Mouse (Mus musculus) forebrain, embryonic 13.5 days (tissue): ENCODE measurements around the gene Camsap1. TPM values are rescaled to one million over a fixed set of nuclear protein-coding genes. Genes with fewer than 3 reads are reported as not detected.

ENCODE experiments used
- ATAC-seq: fragments of 200-750 bp; cut with Nextera tagmentation; 2 replicates; pipeline ENCODE4 v1.8.0; 2017
- H3K27ac ChIP-seq: fragments of 300-500 bp; sonication (generic); 2 replicates; pipeline ENCODE4 v1.5.1; 2015; ENCODE audit warnings: inconsistent platforms, mild to moderate bottlenecking, moderate library complexity
- H3K27me3 ChIP-seq: fragments of 300-500 bp; sonication (generic); 2 replicates; pipeline ENCODE4 v1.6.1; 2015; ENCODE audit warnings: mild to moderate bottlenecking, inconsistent platforms
- H3K36me3 ChIP-seq: fragments of 300-500 bp; sonication (generic); 2 replicates; pipeline ENCODE4 v1.6.1; 2015; ENCODE audit warnings: mild to moderate bottlenecking, inconsistent platforms; ENCODE audit not compliant: poor library complexity, severe bottlenecking
- H3K4me1 ChIP-seq: fragments of 300-500 bp; sonication (generic); 2 replicates; pipeline ENCODE4 v1.6.1; 2015; ENCODE audit warnings: inconsistent platforms
- H3K4me2 ChIP-seq: fragments of 300-500 bp; sonication (generic); 2 replicates; pipeline ENCODE4 v1.6.1; 2015; ENCODE audit warnings: inconsistent platforms, mild to moderate bottlenecking, moderate library complexity
- H3K4me3 ChIP-seq: fragments of 300-500 bp; sonication (generic); 2 replicates; pipeline ENCODE4 v1.5.1; 2015; ENCODE audit warnings: mild to moderate bottlenecking, inconsistent platforms
- H3K9ac ChIP-seq: fragments of 300-500 bp; sonication (generic); 2 replicates; pipeline ENCODE4 v1.6.1; 2015; ENCODE audit warnings: mild to moderate bottlenecking, inconsistent platforms
- H3K9me3 ChIP-seq: fragments of 300-500 bp; sonication (generic); replicated peaks from 2 replicates; pipeline ENCODE4 v1.6.1; 2016; ENCODE audit warnings: inconsistent platforms
- WGBS: fragments of 180-500 bp; shearing (Covaris S2); methylation state at CpG from one replicate; pipeline ENCODE4 v1.1.7; 2015; 5-methylcytosine and 5-hydroxymethylcytosine counted together
- polyA plus RNA-seq: library from polyadenylated mRNA; unstranded; fragments of >200 nt; fragmentation: Nextera tagmentation; extraction: Ambion mirVana; gene quantifications from 2 replicates; pipeline ENCODE4 v1.2.1, GENCODE M21; 2015

The Camsap1 gene
- polyA plus RNA-seq, 1 experiment from 2014 or later: 30.7 TPM

DNA sequence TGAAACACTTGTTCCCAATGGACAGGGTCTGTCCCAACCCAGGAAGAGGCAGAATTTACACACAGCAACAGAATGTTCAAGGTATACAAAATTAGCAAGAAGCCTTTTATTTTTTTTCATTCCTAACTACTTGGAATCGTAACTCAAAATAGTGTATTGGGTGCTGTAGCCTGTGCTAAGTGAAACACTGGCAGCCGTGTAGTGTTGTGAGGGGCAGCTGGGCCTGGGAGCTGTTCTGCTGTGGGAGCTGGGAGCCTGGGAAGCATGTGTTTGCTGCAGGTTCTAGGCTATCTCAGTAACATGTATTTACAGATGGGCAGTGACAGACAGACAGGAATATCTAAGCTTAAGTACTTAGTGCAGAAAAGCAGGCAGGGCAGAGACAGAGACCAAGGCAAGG is 64.7 kb downstream of the Camsap1 start:
- H3K27me3 ChIP-seq: no peaks in the 10 kb centered on the region
- ATAC-seq: no peak
- no peak overlapping the region for H3K27ac ChIP-seq
- H3K9ac ChIP-seq: no peak overlapping the region
- no peak overlapping the region for H3K4me3 ChIP-seq
- peaks cover 10% of the 10 kb centered on the region; the same call in 1 of the 2 replicates for H3K4me1 ChIP-seq
- no peaks in the 10 kb centered on the region for H3K9me3 ChIP-seq
- H3K36me3 ChIP-seq: peaks cover 20% of the 10 kb centered on the region
- WGBS: 88% methylated on average over 2 of the region's 2 CpGs
- no peak overlapping the region for H3K4me2 ChIP-seq

DNA sequence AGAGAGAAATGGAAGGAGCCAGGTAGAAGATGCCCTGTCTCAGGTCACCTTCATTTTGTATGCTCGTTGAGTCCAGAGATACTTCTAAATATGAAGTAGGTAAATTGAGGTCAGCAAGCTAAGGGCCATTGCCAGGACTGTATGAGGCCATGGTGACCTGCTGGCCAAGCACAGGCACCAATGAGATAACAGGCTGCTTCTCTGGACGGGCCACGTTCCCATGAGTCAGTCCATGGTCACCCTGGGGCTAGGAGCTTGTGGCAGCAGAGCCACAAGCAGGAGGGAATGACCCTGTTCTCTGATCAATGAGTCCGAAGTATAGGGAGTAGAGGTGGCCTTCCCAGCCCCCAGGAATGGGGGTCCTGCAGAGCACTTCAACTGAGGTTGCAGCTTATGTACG is 68.3 kb downstream of the Camsap1 start:
- Histone ChIP-seq H3K27ac (no peak overlapping the region), H3K27me3 (no peaks in the 10 kb centered on the region), H3K9me3 (no peaks in the 10 kb centered on the region), H3K4me3 (no peak overlapping the region), H3K4me1 (peaks cover 3% of the 10 kb centered on the region; the same call in 1 of the 2 replicates), H3K36me3 (peaks cover 3% of the 10 kb centered on the region; the same call in 1 of the 2 replicates), H3K9ac (no peak overlapping the region), H3K4me2 (no peak overlapping the region)
- no peak for ATAC-seq
- WGBS: 88% methylated on average over 5 of the region's 5 CpGs

DNA sequence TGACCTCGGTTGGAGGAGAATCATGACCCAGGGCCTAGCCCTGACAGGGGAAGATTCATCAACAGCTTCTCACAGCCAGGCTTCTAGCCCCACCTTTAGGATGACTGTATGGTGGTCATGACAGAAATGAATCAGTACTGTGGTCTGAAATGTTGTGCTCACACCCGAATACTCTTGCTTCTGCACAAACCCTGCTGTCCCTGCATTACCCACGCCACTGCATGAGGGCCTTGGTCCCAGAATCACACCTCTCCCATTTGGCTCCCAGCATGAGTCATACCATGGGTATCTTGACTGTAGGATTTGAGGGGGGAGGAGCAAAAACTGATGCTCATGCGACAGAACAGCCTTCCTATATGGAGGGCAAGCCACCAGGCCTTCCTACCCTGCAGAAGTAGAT is 68.9 kb downstream of the Camsap1 start:
- ATAC-seq: no peak
- no peak overlapping the region for H3K4me2 ChIP-seq
- no peak overlapping the region for H3K4me3 ChIP-seq
- no peaks in the 10 kb centered on the region for H3K9me3 ChIP-seq
- no peaks in the 10 kb centered on the region for H3K4me1 ChIP-seq
- H3K9ac ChIP-seq: no peak overlapping the region
- H3K36me3 ChIP-seq: peaks cover 3% of the 10 kb centered on the region; the same call in 1 of the 2 replicates
- no peak overlapping the region for H3K27ac ChIP-seq
- no peaks in the 10 kb centered on the region for H3K27me3 ChIP-seq
- 77% methylated on average over 4 of the region's 4 CpGs for WGBS

DNA sequence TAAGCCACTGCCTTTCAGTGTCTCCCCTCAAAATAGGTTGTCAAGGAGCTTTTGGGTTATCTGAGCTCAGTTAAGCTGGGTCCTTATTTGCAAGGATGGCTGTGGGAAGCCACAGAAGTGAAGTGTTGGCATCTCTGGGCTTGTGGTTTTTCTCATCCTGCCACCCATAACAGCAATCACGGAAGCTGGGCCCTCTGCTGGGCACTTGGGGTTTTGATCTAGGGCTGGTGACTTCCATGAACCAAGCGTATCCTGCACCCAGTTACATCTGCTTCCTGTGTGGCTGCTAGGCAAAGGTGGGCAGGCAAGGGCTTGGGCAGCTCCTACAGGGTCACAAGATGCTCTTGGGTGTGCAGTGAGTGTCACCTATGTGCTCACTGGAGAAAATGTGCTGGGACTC is 69.8 kb downstream of the Camsap1 start:
- Histone ChIP-seq H3K27me3 (no peaks in the 10 kb centered on the region), H3K9me3 (no peaks in the 10 kb centered on the region), H3K4me3 (no peak overlapping the region), H3K36me3 (peaks cover 3% of the 10 kb centered on the region; the same call in 1 of the 2 replicates), H3K9ac (no peak overlapping the region), H3K4me1 (no peaks in the 10 kb centered on the region), H3K27ac (no peak overlapping the region), H3K4me2 (no peak overlapping the region)
- WGBS: 59% methylated on average over 2 of the region's 2 CpGs
- no peak for ATAC-seq

DNA sequence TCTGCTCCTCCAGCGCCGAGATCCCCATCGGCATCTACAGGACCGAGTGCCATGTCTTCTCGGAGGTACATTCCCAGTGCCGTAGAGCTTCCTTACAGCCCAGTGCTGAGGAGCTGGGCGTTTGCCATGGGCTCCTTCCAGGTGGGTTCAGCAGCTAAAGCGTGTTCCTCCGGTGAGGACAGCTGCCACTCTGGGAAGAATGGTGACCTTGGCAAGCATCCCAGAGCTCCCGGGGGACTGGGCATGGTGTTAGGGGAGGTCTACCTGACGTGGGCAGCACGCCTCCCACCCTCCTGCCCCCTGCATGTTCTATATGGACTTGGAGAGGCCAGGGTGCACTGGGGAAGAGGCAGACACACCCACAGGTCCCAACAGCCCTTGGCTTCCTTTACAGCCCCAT is 73.2 kb downstream of the Camsap1 start:
- no peak overlapping the region for H3K27ac ChIP-seq
- no peaks in the 10 kb centered on the region for H3K9me3 ChIP-seq
- ATAC-seq: no peak
- H3K9ac ChIP-seq: no peak overlapping the region
- H3K4me2 ChIP-seq: no peak overlapping the region
- WGBS: 87% methylated on average over 12 of the region's 12 CpGs
- no peak overlapping the region for H3K4me3 ChIP-seq
- no peaks in the 10 kb centered on the region for H3K4me1 ChIP-seq
- no peaks in the 10 kb centered on the region for H3K36me3 ChIP-seq
- H3K27me3 ChIP-seq: no peaks in the 10 kb centered on the region

DNA sequence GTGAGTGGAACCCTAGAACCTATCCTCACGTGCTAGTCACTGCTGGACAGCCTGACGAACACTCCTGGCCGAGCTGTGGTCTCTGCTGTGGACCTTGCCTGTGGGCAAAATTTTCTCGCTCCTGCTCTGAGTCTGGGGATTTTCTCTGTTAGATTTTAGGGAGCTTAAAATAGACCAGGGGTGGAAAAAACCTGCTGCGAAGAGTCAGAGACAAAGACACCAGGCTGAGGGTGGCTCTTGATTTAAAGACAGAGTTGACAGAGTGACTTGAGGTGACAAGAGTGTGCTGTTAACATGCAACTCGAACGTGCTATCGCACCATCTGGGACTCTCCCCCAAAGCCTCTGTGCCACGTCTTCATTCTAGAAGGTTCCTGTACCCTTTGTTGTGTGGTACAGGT is 84.1 kb downstream of the Camsap1 start:
- H3K4me1 ChIP-seq: no peaks in the 10 kb centered on the region
- H3K4me2 ChIP-seq: no peak overlapping the region
- 83% methylated on average over 9 of the region's 9 CpGs for WGBS
- ATAC-seq: no peak
- H3K9me3 ChIP-seq: no peaks in the 10 kb centered on the region
- no peak overlapping the region for H3K9ac ChIP-seq
- H3K36me3 ChIP-seq: no peaks in the 10 kb centered on the region
- H3K4me3 ChIP-seq: no peak overlapping the region
- no peak overlapping the region for H3K27ac ChIP-seq
- H3K27me3 ChIP-seq: no peaks in the 10 kb centered on the region

DNA sequence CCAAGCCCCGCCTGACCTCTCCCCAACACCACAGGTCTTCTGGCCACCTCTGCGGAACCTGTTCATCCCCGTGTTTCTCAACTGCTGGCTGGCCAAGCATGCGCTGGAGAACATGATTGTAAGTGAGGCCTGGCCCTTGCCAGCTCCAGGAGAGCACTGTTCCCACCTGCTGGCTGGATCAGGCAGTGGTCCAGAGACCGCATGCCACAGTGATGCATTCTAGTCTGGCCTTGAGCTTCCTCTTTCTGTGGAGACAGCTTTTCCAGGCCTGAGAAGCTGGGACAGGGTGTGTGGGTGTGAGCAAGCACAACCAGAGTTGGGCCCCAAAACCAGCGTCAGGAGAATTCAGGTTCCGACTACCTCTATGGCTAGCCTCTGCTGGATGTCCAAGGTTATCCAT is 90.6 kb downstream of the Camsap1 start:
- H3K4me3 ChIP-seq: no peak overlapping the region
- ATAC-seq: no peak
- WGBS: 85% methylated on average over 7 of the region's 7 CpGs

DNA sequence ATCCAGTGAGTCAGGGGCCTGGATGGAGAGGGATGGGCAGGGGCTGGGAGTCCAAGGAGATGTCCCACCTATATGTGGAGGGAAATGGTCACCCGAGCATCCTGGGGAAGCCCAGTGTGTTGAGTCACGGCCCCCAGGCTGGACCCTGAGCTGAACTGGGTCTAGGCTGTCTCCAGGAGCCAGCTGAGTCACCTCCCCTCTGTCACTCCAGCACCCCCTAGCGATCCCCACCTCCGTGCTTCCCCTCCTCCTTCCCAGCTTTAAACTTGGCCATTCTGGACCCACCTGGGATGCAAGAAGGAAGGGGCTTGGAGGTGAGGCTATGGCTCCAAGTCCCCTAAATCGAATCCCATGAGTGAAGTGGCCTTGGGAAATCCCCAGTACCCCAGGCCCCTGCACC is 94.9 kb downstream of the Camsap1 start:
- WGBS: 61% methylated on average over 5 of the region's 5 CpGs
- no peaks in the 10 kb centered on the region for H3K4me1 ChIP-seq
- no peak overlapping the region for H3K9ac ChIP-seq
- no peaks in the 10 kb centered on the region for H3K36me3 ChIP-seq
- no peak overlapping the region for H3K4me3 ChIP-seq
- no peak overlapping the region for H3K27ac ChIP-seq
- H3K4me2 ChIP-seq: no peak overlapping the region
- no peaks in the 10 kb centered on the region for H3K27me3 ChIP-seq
- H3K9me3 ChIP-seq: no peaks in the 10 kb centered on the region
- no peak for ATAC-seq

More for the DNA sequence above, 90.6 kb downstream of the Camsap1 start:
- H3K9me3 ChIP-seq: no peaks in the 10 kb centered on the region
- H3K9ac ChIP-seq: no peak overlapping the region
- no peaks in the 10 kb centered on the region for H3K27me3 ChIP-seq
- H3K36me3 ChIP-seq: no peaks in the 10 kb centered on the region
- no peaks in the 10 kb centered on the region for H3K4me1 ChIP-seq
- no peak overlapping the region for H3K4me2 ChIP-seq
- no peak overlapping the region for H3K27ac ChIP-seq

DNA sequence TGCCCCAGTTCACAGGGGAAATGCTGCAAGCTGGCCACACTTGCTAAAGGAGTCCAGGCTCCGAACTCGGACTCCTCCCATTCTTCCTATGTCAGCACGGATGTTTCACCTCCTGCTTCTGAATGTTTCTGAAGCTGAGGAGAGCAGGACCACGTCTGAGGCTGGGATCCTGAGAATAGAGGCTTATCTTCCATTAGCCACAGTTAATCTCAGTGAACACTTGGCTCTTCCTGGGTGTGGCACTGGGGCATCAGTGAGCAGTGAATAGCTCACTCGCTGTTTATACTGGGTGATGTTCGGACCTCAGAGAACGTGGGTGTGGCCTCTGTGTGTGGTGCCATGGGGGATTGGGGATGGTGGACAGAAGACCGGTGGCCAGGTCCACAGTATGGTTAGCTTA is 95.9 kb downstream of the Camsap1 start:
- H3K27ac ChIP-seq: no peak overlapping the region
- H3K27me3 ChIP-seq: no peaks in the 10 kb centered on the region
- no peak overlapping the region for H3K9ac ChIP-seq
- H3K9me3 ChIP-seq: no peaks in the 10 kb centered on the region
- WGBS: 72% methylated on average over 8 of the region's 8 CpGs
- no peak overlapping the region for H3K4me3 ChIP-seq
- no peaks in the 10 kb centered on the region for H3K4me1 ChIP-seq
- H3K36me3 ChIP-seq: no peaks in the 10 kb centered on the region
- no peak overlapping the region for H3K4me2 ChIP-seq
- no peak for ATAC-seq

DNA sequence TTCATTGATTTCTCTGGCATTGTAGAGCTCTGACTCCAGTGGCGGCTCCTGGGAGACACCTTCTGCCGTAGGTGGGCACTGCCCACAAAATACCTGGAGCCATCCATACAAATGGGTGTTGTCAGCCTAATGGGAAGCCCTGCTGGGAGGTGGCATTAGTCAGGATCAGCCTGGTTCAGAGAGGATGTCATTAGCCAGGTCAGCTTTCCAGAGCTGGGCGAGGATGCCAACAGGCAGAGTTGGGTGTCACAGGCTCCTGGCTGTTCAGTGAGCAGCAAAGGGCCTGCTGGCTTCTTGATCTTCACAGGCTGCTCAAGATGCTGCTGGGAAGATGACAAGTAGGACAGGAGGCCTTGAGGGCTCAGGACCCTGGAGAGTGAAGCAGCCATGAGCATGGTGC is 98.3 kb downstream of the Camsap1 start:
- ATAC-seq: no peak
- Histone ChIP-seq H3K9ac (no peak overlapping the region), H3K4me2 (no peak overlapping the region), H3K4me3 (no peak overlapping the region), H3K4me1 (no peaks in the 10 kb centered on the region), H3K27ac (no peak overlapping the region), H3K36me3 (no peaks in the 10 kb centered on the region), H3K27me3 (no peaks in the 10 kb centered on the region), H3K9me3 (no peaks in the 10 kb centered on the region)
- 73% methylated on average over 3 of the region's 3 CpGs for WGBS

DNA sequence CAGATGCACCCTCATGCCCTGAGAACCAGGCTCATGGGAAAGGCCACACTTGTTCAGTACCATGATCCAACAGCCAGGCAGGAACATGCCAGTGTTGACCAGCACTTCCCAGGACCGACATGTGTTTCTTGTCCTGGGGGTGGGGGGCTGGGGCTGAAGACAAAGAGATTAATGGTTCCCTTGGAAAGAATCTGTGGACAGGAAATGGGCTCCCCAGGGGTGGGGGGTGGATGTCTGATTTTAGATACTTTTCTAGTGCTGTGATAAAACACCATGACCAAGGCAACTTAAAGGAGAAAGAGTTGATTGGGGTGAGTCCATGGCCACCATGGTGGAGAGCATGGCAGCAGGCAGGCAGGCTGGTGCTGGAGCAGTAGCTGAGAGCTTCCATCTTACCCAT is 100.8 kb downstream of the Camsap1 start:
- Histone ChIP-seq H3K27ac (no peak overlapping the region), H3K9ac (no peak overlapping the region), H3K36me3 (no peaks in the 10 kb centered on the region), H3K9me3 (no peaks in the 10 kb centered on the region), H3K27me3 (peaks cover 22% of the 10 kb centered on the region), H3K4me3 (no peak overlapping the region), H3K4me2 (no peak overlapping the region), H3K4me1 (peaks cover 8% of the 10 kb centered on the region)
- WGBS: 80% methylated on average over 1 of the region's 1 CpGs
- no peak for ATAC-seq

DNA sequence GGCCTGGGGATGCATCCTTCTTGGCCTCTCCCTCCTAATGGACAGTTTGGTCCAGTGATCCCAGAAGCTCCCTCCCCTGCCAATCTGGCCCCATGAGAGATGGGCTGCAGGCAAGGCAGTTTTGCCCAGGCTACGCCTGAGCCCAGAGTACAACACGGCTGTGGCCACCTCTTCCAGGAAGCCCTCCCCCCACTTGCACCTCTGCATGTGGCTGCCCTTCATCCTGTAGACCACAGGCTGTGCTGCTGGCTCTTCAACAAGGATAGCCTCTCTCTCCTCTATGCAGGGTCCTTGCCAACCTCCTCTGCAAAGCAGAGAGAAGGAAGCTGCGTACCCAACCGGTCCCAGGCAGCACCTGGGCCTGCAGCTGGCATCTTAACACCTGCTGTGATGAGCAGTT is 104.0 kb downstream of the Camsap1 start:
- Histone ChIP-seq H3K4me2 (no peak overlapping the region), H3K9ac (no peak overlapping the region)

DNA sequence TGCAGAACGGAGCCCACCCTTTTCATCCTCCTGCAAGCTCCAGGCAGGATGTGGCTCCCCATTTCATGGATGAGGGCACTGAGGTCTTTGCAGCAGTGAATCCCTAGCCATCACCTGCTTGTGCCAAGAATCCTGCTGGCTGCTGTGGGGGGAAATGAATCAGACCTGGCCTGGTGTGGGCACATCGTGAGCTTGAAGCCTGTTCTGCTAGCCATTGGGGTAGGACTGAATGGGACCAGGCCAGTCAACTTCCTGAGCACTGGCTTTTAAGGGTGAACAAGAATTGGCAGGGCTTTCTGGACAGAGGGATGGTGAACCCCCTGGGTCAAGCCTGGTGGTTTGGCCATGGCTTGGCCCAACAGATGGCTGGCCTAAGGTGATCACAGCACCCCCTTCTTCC is 104.6 kb downstream of the Camsap1 start:
- Histone ChIP-seq H3K4me3 (no peak overlapping the region), H3K27ac (no peak overlapping the region), H3K27me3 (peaks cover 31% of the 10 kb centered on the region), H3K36me3 (no peaks in the 10 kb centered on the region), H3K9ac (no peak overlapping the region), H3K4me2 (peak overlapping the region; percentile 82), H3K4me1 (peaks cover 9% of the 10 kb centered on the region), H3K9me3 (no peaks in the 10 kb centered on the region)
- 82% methylated on average over 2 of the region's 2 CpGs for WGBS
- ATAC-seq: no peak

More for the DNA sequence above, 104.0 kb downstream of the Camsap1 start:
- no peak overlapping the region for H3K27ac ChIP-seq
- peaks cover 31% of the 10 kb centered on the region for H3K27me3 ChIP-seq
- WGBS: 81% methylated on average over 4 of the region's 4 CpGs
- H3K36me3 ChIP-seq: no peaks in the 10 kb centered on the region
- H3K4me3 ChIP-seq: no peak overlapping the region
- H3K4me1 ChIP-seq: peaks cover 9% of the 10 kb centered on the region
- H3K9me3 ChIP-seq: no peaks in the 10 kb centered on the region
- no peak for ATAC-seq
